Mouse (Mus musculus) kidney, postnatal 14 days (tissue): ENCODE data around the gene Bcor.
A peak's percentile ranks its signal among the peaks of the same experiment; 100 is the strongest.

Experiments
- DNase-seq: peaks from one replicate; pipeline ENCODE4 v3.0.0; 2022; ENCODE audit warnings: mixed read lengths

Gene Bcor

DNA sequence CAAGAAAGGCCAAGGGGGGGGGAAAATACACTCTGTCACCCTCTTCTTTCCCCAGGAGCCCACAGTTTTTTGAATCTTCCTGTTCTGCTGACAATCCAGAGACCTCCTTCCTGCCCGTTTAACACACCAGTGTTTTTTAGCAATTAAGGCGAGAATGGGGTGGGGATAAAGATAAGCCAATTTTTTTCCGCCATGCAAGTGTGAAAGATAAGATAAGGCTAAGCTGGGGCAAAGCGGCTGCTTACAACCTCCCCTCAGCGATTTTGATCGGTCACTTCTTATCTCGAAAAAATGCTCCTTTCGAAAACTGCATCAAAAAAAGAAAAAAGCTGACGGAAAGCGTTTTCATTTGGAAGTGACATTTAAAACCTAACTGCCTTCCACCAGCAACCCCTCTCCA is 74.2 kb downstream of the Bcor start:
- no peak for DNase-seq

DNA sequence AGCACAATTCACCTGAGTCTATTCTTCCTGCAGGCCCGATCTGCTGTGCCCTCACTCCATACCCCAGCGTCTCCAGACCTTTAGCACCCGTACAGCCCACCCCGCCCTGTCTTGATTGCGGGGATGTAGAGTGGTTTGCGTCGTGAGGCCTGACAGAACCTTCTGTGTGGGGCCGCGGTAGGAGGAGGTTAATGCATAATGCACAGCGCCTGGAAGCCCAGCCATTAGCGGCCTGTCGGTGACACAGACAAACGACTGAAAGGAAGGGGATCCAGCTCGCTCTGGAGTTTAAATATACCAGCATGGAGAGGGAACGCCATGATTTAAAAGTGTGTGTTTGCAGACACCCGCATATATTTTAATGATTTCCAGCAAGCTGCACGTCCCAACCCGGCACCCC is 74.9 kb downstream of the Bcor start:
- DNase-seq, result no peak

DNA sequence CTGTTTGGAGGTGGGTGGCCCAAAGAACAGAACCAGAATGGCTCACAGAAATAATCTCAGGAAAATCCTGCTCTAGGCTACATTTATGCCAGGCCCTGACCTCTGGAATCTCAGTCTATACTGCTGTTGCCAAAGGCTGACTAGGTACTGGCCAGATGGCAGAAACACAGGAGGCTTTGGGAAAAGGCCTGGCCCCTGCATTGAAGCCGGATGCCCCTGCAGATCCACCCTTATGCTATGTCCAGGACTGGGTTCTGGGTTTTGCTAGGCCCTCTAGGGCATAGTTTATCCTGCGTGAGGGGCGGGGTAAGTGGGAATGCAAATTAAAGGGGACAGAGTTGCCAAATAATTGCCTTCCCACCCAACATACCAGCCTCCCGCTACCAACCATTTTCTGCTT is 75.5 kb downstream of the Bcor start:
- no peak for DNase-seq

DNA sequence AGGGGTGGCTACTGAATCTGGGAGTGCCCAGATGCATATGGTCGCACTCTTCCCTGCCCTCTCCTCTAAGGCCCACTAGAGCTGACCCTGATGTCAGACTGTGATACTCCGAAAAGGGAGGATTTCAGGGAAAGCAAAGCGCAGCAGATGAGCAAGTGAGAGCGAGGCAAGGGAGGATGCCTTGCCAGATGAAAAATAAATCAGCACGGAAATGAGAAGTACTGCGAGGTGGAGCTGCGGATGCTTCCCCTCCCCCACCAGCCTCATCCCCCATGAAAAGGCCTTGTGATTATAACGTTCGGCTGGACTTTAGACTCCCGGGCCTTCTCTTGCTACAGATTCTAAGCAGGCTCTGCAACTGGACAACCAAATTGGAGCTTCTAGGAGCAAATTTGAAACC is 76.5 kb downstream of the Bcor start:
- DNase-seq, result no peak

DNA sequence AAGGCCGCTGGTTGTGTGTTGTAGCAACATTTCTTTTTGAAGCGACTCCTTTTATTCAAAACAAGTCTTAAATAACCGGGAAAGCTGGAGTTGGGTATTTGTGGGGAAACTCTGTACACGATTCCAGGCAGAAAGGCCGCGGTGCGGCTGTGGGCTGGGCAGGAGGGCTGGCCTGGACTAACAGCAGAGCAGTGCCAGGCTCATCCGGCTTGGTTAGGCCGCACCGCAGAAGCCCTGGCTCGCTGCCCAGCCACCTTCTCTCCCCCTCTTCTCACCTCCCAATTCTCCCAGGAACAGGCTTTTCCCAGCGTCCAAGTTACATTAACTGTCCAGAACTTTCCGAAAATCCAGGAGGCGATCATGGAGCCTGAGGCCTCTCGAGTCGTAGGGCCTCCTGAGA is 77.4 kb downstream of the Bcor start:
- peak; percentile 32 for DNase-seq

DNA sequence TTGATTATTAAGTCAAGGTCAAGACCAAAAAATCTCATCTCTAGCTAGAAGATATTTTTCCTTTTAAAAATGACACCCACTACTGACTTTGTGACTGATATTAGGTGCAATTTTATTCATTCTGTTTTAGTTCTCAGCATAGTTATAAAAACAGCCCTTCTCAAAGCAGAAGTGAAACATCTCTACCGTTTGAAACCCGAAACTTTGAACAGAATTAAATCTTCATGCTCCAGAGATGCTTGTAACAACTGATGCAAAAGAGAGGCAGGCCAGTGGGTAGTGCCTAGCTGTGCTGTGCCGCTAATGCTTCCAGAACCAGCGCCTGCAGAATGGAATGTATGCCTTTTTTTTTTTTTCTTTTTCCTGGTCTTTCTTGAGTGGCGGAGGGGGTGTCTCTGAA is 78.0 kb downstream of the Bcor start:
- DNase-seq, result no peak

DNA sequence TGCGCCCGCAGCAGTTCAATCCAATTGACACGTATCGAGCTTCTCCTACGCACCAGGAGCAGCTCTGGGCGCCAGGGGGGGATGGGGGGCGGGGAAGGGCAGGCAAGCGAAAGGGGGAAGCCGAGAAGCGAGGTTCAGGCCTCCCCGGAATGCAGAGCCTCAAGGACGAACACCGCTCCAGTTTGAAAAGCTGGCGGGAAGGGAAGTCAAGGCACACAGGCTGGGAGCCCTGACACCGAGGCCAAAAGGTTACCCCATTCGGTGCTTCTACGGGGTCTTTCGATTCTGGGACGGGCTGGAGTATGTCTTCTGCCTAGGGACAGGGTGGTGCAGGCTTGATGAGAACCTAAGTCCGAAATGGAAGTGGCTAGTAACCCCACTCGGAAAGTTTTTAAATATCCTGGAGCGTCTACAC is 78.4 kb downstream of the Bcor start:
- no peak for DNase-seq

DNA sequence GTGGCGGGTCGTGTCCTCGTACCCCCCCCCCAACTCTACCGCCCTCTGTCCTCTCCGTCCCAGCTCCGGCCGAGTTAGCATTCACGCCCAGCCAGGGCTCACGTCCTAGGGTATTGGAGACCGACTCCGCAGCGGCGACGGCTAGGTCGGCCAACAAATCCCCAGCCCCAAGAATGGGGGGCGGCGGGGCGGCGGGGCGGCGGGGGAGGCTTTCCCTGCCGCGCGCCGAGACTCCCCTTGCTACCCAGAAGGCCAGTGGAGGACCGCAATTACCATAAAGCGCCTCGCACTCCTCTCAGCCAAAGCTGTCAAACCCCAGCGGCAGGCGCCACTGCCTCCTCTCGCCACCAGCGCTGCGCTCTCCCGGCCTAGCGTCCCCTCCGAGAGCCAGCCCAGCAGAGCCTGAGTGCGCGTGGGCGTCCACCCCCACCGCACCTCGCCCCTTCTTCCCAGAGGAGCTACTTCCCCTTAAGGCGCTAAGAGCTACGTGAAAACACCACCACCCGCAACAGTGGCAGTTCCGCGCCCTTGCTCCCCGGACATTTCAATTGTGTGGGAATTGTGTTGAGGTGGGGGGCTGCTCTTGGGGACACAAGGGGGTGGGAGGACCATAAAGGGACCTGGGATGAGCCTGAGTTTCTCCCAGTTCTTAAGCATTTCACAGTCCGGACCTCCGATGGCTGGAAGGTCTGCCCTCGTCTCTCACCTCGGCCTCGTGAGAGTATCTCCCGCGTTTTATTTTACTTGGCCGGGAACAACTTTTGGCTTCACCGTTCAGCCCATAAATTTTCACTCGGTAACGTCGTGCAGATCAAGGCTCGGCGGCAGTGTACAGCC is 79.0 kb downstream of the Bcor start:
- DNase-seq, result peak; percentile 55

DNA sequence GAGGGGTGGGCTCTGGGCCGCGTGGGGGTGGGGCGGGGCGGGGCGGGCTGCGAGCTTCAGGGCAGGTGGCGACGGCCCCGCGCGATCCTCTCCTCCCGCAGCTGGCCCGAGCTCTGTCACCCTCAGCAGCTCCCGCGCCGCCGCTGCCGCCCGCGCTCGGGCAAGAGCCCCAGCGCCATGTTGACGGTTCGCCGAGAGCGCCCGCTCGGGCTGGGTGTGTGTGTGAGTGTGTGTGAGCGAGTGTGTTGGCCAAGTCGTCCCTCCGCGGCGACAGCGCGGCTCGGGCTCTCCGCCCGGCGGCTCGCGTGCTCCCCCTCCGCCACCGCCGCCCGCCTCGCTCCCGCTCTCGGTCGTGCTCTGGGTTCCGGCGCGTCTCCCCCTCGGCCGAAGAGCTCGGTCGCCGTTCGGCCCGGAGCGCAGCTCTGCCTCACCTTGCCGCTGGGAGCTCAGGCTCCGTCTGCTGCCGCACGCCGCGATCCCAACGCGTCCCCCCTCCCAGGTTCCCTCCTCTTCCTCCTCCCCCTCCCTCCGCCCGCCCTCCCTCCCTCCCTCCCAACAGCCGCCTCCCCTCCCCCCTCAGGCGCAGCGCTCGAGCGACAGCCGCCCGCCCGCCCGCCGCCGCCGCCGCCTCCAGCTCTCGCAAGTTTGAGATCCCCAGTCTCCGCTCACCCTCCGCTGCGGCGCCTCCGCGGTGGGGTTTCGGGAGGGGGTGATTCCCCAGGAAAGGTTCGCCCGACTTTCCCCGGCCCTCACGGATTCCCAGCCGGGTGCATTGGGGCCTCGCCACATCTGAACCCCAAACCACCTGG is 79.9 kb downstream of the Bcor start:
- DNase-seq, result peak; percentile 76

DNA sequence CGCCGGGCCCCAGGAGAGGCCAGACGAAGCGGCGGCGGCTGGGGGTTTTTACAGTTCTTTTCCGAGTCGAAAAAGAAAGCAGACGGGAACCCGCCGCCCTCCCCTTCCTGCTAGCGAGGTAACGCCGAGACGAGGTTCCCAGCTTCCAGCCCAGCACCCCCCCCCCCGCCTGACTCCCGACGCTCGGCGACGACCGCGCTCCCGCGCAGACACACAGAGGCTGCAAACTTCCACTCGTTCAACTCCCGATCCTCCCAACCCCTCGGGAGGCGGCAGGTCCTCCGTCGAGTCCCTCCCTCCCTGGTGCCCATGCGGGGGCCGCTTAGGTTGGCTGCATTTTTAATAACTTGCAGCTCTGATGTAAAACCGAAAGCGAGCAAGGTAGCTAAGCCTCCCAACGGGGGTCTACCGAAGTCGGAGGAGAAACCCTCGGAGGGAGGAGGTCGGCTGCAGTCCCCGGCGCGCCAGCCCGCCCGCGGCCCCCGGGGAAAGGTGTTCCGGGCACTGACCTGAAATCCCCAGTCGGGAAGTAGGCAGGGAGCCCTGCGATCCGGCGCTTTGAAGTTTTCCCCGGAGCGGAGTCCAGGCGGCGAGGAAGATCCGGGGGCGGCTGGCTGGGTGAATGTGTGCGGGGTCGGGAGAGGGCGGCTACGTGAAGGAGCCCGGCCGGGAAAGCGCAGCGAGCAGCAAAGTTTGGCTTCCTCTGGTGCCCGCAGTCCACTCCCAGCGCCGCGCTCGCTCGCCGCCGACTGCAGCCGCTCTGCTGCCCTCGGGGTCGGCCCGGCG is 80.7 kb downstream of the Bcor start:
- peak; percentile 54 for DNase-seq

DNA sequence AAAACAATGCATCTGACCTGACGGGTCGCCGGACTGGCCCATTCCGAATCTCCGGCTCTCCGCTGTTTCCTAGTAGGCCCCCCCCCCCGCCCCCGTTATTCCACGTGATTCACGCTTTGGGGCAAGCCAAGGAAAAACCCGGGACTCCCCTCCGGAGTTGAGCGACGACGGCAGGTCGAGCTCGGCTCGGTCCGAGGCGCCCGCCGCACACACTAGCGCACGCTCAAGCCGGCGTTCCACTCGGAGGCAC is 81.2 kb downstream of the Bcor start:
- no peak for DNase-seq

DNA sequence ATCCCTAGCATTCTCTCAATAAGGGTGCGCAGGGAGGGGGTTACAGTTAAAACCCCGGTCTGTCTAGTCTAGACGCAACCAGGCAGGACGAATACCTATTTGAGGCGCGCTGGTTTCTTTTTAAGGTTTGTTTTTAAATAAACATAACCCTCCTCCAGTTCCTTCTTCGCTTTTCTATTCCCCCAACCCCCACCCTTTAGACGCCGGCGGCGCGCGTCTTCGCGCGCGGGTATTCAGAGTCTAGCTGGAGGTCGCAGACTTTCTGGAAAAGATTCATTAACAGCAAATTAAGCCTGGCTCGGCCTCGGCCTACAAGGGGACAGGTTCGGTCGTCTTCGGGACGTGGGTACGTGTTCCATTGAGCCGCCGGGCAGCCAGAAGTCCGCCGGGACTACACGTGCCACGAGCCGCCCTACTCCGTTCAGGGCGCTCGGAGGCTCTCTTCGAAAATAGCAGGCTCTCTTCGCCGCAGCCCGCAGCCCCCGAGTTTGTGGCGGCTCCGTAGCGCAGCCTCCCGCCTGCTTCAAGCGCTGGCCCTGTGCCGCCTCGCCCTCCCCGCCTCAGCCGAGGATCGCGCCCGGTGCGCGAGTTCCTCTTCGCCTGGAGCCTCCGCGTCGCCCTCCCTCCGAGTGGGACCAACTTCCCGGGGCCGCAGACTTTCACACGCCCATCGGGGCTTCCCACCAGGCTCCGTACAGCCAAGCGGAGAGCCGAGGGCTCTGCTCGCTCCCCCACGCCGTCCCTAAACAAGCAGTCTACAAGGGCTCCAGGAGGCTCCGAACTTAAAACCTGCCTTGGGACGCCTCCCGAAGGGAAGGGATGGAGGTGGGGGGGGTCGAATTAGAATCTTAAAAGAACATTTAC is 81.7 kb downstream of the Bcor start:
- DNase-seq, result peak; percentile 49

DNA sequence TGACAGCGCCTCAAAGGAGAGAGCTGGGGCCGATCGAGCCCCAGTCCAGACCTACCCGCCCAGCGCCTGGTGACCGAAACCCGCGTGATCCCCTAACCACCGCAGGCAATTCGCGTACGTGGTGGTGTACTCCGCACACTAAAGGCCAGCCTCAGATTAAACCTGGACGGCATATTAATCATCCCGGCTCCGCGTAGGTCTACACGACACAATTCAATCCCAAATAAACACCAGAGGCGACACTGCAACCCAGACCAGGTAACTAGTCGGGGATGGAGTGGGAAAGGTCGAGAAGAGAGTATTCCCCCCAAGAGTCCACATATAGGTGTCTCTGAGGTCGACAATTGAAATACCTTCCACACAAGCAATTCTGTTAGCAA is 82.6 kb downstream of the Bcor start:
- no peak for DNase-seq

DNA sequence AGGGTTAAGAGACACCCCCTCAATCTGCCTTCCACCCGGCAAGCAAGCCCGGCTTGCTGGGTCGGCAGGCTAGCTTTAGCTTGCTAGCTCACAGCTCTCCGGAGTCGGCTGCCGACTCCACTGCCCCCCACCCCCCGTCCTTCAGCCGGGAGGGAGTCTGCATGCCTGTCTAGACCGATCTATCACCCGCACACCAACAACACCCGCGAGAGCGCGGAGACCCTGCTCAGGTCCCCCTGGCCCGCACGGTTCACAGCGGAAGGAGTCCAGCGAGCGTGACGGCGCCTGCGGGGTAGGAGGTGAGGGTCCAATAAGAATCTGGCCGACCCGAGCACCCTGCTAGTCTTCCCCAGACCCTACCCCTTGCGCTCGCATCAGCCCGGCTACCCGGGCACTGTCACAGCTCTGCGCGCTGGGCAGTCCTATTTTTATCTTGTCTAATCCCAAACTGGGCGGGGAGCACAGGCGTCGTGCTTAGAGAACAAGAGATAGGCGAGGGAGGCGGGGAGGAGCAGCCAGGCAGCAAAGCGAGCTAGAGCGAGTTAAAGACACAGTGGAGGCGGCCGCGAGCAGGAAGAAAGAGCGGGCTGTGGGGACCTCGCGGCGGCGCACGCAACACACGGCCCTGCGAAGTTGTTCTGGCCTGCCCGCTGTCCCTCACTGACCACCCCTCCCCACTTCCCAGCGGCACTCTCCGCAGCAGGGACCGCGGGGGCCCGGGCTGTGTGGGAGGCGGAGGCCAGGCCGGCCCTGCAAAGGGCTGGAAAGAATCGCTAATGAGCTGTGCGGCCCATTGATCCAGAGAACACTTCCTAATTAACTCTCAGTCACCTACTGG is 83.2 kb downstream of the Bcor start:
- DNase-seq, result peak; percentile 69

DNA sequence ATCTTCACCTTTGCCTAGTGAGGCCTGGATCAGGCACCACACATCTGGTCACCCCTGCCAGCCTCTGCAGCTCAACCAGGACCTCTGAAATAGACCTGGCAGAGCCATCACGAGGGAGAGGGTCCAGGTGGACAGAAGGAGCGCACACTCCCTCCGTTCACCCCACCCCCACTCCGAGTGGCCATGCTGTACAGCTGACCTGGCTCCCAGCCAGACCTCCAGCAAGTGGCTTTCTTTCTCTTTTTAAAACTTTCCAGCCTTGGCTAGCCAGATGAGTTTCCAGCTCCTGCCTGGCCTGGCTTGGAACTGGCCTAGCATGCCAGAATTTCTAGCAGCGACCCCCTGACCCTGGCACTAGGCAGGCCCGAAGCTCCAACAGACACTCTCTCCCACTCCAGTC is 87.4 kb downstream of the Bcor start:
- peak; percentile 68 for DNase-seq

DNA sequence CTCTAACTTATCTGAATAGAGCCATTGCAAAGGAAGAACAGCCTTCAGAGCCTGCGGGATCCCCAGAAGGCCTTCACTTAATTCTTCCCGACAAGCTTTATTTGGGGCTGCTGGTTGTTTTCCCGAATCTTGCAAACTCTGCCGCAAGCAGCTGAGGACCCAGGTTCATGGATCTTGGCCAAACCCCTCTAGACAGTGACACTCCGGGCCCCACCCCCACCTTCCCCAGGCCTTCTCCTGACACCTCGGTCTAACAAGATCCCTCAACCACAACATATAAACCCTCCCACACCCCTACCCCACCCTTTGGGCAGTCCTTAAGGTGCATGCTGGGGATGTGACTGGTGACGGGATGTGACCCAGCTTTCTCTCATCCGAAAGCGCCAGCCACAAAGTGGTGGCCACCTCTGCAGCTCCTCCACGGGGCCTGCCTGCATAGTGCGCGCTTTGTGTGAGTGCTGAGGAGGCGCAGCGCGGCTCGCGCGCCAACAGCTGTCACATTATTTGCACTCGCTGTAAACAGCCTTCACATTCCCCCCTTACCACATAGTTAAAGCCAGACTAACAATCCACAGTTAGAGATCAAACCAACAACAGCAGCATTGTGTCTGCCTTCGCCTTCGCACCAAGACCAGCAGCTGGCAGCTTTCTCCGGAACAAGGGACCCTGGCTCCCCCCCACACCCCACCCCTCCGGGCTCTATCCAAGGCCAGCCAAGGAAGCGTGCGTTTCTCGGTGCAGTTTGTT is 91.0 kb downstream of the Bcor start:
- peak; percentile 28 for DNase-seq

DNA sequence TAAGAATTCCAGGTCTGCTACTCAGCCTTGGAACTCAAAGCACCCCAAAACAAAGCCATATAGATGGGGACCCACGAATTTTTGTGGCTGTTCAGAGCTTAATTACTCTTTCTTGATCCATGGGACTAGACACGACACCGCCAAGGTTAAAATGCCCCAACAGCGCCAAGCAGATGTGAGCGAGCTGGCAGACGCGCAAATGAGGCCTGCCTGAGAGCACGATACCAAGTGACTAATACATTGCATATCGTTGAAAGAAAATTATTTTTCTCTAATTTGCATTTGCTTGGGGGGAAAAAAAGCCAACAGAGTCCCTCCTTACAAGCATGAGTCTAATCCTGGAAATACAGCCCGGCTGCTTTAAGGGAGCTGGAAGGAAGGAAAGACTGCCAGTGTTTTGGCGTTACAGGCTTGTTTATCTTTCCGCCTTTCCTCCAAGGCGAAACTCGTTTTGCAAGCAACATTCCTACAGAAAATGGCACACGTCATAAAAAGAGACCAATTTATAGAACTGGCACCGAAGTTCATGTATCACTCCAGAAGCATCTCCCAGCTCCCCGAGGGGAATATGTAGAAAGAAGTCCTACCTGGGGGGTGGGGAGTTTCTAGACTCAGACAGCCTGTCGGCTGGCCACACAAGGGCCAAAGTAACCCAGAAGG is 92.2 kb downstream of the Bcor start:
- DNase-seq, result no peak

DNA sequence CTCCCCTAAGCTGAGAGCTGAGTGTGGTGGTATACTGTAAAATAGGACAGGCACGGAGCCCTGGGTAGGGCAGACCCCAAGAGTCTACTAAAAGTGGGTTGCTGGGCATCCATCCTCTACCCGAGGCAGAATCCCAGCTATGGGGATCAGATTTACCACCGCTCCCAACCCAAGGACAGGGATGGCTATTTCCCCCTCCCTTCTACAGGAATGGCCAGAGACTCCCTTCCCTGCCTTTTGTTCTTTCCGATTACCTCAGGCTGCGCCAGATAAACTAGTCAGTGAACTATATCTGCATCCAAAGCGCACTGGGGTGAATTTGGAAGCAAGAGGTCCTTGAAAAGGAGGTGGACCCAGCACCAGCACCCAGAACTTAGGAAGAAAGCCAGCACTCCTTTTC is 93.1 kb downstream of the Bcor start:
- no peak for DNase-seq

DNA sequence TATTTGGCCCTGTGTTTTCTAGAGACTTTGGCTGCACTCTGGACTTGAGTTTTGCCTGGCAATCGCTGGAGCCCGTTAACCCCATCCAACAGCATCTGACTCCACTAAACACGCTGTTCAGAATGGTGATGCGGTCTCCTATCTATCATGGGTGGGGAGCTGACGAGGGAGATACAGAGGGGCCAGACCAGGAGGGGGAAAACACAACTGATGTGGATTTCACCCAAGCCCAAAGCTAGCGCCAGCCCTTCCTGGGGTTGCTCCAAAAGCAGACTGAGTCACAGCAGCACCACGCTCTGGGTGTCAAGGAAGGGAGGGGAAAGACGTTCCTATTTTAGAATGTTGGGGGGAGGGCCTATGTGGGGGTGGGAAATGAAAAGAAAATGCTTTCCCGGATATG is 94.4 kb downstream of the Bcor start:
- no peak for DNase-seq

DNA sequence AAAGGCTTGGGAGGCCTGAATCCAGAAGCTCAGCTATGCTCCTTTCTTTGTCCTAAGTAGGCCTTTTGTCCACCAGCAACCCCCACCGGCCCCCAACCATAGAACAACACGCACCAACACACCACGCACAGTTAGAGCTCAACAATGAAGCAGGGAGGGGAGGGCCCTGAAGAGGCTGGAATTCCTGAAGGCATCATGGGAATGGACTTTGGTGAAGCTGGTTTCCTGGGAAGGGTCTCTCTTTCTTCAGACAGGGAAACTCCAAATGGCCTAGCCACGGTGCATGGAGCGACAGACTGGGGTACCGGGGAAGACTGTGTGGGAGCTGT is 97.3 kb downstream of the Bcor start:
- DNase-seq, result no peak
